Mouse (Mus musculus) layer of hippocampus, postnatal 14 days (tissue): ENCODE measurements around the gene Eno1. TPM values are rescaled to one million over a fixed set of nuclear protein-coding genes. Genes with fewer than 3 reads are reported as not detected.
A peak's percentile ranks its signal among the peaks of the same experiment; 100 is the strongest.
"Not testable (repeated sequence)": the region's sequence is repeated elsewhere in the genome, so short reads cannot be mapped to it uniquely, and the experiment has no call there.

ENCODE experiments used
- DNase-seq, 2 experiments: peaks; one replicate each; pipeline ENCODE4 v3.0.0; 2021 to 2022; ENCODE audit warnings: low spot score in 2 of 2, mixed read lengths in 1 of 2
- total RNA-seq, 2 experiments: library from RNA; stranded (reverse); gene quantifications; 2 replicates each; pipeline ENCODE4 v1.2.3; 2021

Gene Eno1
- total RNA-seq, 2 experiments from 2014 or later, result 395 to 425 TPM

- DNase-seq, result peak in 1 of 2 experiments; percentile 80
These were observed 11.5 kb downstream of the Eno1 start for GRCm38 (mm10) chr4:150248009-150248408.

GRCm38 (mm10) chr4:150248917-150249316 is 12.4 kb downstream of the Eno1 start:
- DNase-seq, result no peak

GRCm38 (mm10) chr4:150249731-150250270 is 13.3 kb downstream of the Eno1 start:
- DNase-seq, result no peak

GRCm38 (mm10) chr4:150250549-150251422 is 14.3 kb downstream of the Eno1 start:
- peak in 1 of 2 experiments; percentile 73 for DNase-seq

GRCm38 (mm10) chr4:150254416-150254815 is 17.9 kb downstream of the Eno1 start:
- DNase-seq, result no peak

- no peak for DNase-seq
These were observed 18.7 kb downstream of the Eno1 start for GRCm38 (mm10) chr4:150255181-150255580.

- DNase-seq, result peak; percentile 78 to 86
These were observed 21.0 kb downstream of the Eno1 start for GRCm38 (mm10) chr4:150257252-150258204.

- DNase-seq, result no peak
These were observed 21.9 kb downstream of the Eno1 start for GRCm38 (mm10) chr4:150258388-150258787.

- DNase-seq, result no peak
These were observed 23.1 kb downstream of the Eno1 start for GRCm38 (mm10) chr4:150259577-150259976.

- no peak for DNase-seq
These were observed 23.6 kb downstream of the Eno1 start for GRCm38 (mm10) chr4:150260111-150260510.

GRCm38 (mm10) chr4:150260745-150261144 is 24.2 kb downstream of the Eno1 start:
- no peak for DNase-seq

GRCm38 (mm10) chr4:150262301-150262700 is 25.8 kb downstream of the Eno1 start:
- DNase-seq, result no peak

- DNase-seq, result no peak
These were observed 28.4 kb downstream of the Eno1 start for GRCm38 (mm10) chr4:150264903-150265302.

GRCm38 (mm10) chr4:150265471-150265870 is 28.9 kb downstream of the Eno1 start:
- no peak for DNase-seq

- DNase-seq, result no peak
These were observed 30.2 kb downstream of the Eno1 start for GRCm38 (mm10) chr4:150266655-150267223.

GRCm38 (mm10) chr4:150268674-150269653 is 32.4 kb downstream of the Eno1 start:
- no peak for DNase-seq

- DNase-seq, result no peak
These were observed 33.2 kb downstream of the Eno1 start for GRCm38 (mm10) chr4:150269679-150270078.

GRCm38 (mm10) chr4:150270718-150271117 is 34.2 kb downstream of the Eno1 start:
- not testable (repeated sequence) for DNase-seq

- peak; percentile 41 to 60 for DNase-seq
These were observed 36.2 kb downstream of the Eno1 start for GRCm38 (mm10) chr4:150272725-150273124.

- DNase-seq, result no peak
These were observed 39.0 kb downstream of the Eno1 start for GRCm38 (mm10) chr4:150275531-150275930.
